Mouse (Mus musculus): ENCODE measurements around the gene Ndufa11.
A peak's percentile ranks its signal among the peaks of the same experiment; 100 is the strongest.

Ndufa11 gene

DNA sequence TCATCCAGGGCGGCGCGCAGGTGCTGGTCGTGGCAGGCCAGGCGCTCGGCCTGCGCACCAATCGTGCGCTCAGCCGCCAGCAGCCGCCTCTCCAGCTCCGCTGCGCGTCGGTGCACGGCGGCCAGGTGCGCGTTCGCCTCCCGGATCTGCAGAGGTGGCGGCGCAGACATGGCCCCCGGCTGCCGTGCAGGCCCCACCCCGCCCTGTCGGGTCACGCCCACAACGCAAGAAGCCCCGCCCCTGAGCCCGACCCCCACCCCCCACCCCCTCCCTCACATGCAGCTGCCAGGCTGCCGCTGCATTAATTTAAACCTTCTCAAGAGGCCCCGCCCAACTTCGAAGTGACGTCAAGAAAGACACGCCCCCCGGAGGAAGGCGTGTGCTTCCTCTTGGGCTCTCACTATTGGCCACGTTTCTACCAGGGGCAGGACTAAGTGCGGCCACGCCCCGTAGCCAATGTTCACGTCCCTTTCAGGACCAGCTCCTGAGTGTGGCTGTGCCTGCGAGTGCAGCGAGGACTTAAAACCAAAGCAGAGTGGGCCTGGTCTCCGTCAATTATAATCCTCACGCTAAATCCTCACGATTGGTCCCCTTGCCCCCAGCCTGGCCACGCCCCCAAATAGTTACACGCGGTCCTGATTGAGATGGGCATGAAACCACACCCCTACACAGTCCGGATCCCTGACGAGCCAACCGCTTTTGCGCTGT, 758 bp upstream of the Ndufa11 start:
- DNase-seq (ENCODE audit: low spot score), result peak; percentile 84

DNA sequence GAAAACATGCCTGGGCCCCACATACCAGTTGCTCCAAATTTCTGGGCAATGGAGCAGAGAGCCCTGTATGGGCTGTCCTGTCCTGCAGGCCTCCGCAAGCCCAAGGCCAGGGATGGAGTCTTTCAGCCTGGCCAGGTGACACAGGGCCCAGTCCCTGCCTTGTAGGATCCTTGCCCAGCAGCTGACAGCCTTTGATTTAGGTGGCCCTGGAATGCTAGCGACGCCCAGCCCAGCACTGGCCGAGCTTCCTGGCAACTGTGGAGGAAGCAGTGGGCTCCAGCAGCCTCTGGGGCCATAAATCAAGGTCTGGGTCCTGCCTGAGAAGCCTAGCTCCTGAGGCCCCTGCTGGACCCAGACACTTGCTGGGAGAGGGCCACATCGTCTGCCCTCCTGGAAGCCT, 4.9 kb downstream of the Ndufa11 start:
- no peak for DNase-seq (ENCODE audit: low spot score)

DNA sequence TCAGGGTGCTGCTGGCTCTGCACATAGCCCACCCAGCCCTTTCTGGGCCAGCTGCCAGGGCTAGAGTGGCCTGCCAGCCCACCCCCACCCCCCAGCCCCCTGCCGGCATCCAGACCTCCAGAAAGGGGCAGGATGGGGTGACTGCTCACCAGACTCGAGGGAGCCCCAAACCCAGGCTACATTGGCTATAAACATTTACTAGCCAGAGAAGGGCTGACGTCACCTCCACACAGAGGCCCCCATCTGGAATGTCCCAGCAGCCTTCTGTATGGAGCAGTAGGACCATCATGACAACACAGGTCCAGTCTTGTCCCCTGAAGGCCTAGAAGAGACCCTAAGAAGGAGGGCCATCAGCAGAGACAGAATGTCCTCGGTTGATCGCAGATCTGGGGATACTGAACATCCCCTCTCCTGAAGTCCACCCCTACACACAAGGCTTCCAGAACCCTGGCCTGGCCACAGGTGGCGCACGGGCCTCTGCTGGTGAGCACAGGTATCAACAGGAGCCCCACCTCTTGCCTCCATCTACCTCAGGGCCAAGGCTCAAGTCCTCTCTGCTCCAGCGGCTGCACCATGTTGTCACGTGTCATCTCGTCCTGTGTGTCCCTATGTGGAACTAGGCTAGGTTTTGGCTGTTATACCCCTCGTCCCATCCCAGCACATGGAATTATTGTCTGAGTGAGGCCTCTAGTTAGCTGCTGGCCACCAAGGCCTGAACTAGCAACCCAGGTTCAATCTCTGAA, 6.0 kb downstream of the Ndufa11 start:
- no peak for DNase-seq (ENCODE audit: low spot score)

DNA sequence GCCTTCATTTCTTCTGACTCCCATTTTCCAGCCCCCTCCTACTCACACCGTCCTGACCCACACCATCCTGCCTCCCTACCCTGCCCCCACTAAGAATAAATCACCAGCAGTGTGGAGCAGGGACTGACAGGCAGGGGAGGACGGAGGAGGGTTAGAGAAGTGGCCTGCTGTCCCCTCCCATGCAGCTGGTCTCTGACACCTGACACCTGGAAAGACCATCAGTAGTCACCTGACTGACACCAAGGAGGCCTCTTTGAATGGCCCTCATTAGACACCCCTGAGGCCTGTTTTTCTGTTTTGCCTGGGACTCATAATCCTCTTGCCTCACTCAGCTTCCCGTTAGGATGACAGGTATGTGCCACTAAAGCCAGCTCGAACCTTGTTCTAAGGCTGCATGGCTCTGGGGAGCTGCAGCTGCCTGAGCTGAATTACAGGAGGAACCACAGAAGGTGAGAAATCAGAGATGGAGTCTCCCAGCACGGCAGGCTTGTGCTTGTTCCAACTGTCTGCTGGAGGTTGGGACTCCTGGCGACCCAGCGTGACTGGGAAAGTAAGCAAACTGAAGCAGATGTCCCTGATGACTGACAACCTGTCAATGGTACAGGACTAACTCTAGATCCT, 9.6 kb downstream of the Ndufa11 start:
- no peak for DNase-seq (ENCODE audit: low spot score)

DNA sequence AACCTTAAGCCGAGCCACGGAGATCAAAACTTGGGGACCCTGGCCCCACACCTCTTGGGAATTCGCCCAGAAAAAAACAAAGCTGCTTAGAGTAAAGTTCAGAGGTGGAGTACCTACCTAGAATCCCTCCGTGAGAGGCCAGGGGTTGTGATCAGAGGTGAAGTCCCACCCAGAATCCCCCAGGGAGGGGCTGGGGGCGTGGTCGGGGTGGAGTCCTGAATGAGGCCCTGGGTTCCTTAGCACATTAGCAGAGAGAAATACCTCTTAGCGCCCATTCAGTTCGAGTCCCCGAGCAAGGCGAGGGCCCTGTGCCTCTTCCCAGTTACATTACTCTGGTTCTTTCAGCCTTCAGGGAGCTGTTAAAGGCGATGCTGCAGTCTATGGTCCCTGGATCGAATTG, 10.1 kb downstream of the Ndufa11 start:
- no peak for DNase-seq (ENCODE audit: low spot score)

DNA sequence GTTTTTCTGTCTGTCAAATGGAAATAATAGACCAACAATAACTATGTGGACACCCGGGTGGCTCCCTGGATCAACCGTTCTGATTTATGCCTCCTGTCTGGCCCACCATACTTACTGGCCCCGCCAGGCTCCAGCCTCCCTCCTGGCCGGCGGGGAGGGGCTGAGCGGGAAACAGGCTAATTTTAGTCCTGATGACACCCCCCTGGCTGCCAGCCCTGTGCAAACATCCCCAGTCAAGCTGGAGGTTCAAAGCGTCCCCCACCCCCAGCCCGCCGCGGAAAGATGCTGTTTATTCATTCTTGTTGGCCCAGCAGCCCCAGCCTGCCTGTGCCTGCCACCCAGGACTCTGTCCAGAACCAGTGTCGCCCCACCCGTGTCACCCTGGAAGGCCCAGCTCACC, 10.6 kb downstream of the Ndufa11 start:
- no peak for DNase-seq (ENCODE audit: low spot score)

DNA sequence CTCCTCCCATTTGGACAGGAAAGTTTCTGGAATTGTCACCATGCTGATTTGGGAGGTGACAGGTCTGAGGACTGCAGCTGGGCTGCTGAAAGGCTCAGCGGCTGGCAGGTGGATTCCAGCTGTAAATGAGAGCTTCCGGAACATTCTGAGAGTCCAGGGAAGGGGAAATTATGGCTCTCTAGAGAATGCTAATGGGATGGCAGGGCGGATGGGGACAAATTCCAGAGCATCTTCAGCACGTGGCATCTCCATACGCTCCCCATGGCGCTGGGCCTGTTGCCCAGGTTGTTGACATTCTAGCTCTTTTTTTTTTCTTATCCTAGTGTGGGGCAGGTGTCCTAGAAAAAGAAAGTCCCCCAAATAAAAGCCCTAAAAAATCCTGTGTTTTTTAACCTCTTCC, 11.6 kb downstream of the Ndufa11 start:
- DNase-seq (ENCODE audit: low spot score), result no peak

DNA sequence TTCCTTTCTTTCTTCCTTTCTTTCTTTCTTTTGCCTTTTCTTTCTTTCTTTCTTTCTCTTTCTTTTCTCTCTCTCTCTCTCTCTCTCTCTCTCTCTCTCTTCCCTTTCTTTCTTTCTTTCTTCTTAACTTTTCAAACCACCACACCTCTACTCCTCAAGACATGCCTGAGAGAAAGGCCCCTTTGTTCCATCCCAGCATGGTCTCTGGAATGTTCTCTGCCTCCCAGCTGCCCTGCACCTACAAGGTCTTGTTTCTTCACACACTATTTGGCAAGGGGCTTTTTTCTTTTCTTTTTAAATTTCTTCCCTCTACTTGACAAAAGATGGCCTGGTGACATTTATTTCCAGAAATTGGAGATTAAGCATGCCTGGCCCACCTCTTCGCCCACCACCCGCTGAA, 12.1 kb downstream of the Ndufa11 start:
- no peak for DNase-seq (ENCODE audit: low spot score)

DNA sequence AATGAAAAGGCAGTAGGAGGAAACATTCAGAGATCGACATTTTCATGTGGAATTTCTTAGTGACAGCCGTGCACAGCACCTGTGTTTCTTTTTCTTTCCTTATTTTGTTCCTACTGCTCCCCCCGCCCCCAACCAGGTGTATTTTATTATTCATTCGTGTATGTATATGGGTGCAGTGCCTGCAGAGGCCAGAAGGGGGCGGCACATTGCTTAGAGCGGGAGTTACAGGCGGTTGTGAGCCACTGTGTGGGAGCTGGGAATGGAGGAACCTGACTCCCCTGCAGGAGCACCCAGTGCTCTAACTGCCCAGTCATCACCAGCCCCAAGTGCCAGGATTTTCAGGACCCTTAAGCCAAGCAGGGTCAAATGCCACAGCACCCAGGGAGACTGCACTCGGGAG, 19.0 kb downstream of the Ndufa11 start:
- no peak for DNase-seq (ENCODE audit: low spot score)

DNA sequence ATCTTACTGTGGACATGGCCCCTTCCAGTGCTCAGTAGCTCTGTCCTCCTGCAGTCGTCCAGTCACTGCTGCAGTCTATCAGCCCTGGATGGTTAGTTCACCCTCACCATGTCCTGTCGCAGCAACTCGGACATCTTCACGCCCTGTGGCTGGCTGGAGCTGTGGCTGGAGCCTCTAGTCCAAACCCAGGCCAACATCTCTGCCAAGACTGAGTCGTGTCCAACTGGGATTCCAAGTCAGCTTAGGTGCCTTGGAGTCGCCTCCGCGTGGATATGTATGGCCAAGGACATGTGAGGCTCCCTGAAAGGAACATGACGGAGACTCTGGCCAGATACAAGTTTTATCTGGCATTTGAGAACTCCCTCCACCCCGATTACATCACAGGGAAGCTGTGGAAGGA, 20.7 kb downstream of the Ndufa11 start:
- DNase-seq (ENCODE audit: low spot score), result no peak

DNA sequence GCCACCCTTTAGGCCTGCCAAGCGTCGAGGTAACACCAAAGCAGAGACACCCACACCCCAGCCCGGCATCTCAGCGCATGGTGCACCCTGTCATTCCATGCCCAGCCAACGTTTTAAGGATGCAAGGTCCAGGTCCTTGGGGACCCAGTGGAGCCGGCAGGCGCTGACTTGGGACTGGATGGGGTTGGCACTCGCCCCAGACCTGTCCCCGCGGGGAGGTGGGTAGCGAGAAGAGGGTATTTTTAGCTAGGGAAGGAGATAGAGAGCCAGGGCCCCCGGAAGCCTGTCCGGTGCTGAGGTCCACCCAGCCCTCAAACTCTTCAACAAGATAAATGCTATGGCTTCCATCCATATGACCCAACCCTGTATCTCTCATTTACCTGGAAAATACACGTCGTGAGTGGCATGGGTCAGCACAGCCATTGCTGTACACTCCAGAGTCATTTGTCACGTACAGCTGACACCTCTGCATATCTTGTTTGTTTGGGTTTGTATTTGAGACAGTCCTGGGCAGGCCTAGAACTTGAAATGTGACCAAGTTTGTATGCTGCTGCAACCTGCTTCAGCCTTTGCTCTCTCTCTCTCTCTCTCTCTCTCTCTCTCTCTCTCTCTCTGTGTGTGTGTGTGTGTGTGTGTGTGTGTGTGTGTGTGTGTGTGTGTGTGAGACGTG, 22.7 kb downstream of the Ndufa11 start:
- no peak for DNase-seq (ENCODE audit: low spot score)

DNA sequence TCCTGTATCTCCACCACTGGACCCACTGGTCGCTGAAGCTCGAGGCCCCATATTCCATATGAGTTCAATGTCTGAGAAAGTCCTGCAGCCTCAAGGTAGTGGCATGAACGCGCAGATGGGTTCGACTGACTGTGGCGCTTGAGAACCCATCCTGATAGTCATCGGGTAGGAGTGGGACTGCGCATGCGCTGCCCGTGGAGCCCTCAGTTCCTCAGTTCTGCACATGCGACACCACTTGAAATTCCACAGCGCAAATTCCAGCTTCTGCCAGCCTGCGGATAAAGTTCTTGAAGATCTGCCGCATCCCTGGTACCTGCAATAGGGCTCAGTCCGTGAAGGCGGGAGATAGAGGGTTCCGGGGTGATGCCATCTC, 23.2 kb downstream of the Ndufa11 start:
- no peak for DNase-seq (ENCODE audit: low spot score)

DNA sequence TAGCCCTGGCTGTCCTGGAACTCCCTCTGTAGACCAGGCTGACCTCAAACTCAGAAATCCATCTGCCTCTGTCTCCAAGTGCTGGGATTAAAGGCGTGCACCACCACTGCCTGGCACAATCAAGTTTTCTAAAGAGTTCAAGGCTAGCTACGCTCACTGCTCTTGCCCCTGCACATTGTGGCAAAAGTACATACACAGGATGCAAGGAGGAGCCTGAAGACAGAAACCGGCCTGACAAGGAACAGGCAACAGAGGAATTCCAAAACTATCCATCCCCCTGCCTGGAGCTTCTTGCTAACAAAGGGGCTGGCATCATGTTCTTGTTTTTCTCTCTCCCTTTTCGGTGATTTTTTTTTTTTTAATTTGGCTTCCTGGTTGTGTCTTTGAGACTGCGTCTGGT, 26.6 kb downstream of the Ndufa11 start:
- DNase-seq (ENCODE audit: low spot score), result no peak

DNA sequence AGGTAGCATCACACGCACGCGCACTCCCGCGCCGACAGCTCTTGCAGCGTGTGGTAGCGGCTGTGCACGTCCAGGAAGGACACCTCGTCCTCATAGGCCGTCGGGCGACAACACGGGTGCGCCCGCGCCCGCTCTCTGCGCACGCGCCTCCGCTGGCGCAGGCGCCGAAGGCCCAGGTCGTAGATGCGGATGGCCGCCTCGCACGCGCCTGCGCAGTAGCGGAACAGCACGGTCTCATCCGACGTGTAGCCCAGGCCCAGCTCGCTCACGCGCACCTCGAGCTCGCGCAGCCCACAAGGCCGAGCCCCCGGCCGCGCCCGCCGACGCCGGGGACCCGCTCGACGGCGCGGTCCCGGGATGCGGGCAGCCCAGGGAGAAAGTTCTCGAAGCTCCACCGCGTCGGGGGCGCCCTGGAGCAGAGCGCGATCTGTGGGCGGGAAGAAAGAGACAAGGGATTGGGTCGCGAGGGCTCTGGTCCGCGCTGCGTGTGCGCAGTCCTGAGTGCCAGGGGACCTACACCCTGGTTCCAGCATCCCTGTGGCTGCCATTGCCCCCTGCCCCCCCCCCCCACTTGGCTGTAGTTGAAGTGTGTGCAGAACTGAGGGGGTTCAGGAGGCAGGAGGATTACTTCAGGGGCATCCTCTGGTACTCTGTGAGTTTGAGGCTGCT, 34.0 kb downstream of the Ndufa11 start:
- DNase-seq (ENCODE audit: low spot score), result no peak

DNA sequence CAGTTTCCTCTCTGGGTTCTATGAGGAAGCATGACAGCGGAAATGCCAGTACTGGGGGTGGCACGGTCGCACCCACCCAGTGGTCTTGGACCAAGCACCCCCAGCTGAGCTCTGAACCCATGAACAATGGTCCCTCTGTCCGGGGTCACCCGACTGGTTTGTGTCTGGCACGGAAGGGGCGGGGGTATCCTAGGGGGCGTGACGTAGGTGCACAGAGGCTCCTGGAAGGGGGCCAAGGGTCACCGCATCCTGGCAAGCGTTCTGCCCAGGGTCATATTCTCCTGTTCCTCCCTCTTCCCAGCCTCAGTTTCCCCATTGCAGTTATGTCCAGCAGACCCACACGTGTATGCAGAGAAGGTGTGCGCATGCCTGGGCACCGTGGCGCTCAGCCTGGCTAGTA, 35.9 kb downstream of the Ndufa11 start:
- no peak for DNase-seq (ENCODE audit: low spot score)

DNA sequence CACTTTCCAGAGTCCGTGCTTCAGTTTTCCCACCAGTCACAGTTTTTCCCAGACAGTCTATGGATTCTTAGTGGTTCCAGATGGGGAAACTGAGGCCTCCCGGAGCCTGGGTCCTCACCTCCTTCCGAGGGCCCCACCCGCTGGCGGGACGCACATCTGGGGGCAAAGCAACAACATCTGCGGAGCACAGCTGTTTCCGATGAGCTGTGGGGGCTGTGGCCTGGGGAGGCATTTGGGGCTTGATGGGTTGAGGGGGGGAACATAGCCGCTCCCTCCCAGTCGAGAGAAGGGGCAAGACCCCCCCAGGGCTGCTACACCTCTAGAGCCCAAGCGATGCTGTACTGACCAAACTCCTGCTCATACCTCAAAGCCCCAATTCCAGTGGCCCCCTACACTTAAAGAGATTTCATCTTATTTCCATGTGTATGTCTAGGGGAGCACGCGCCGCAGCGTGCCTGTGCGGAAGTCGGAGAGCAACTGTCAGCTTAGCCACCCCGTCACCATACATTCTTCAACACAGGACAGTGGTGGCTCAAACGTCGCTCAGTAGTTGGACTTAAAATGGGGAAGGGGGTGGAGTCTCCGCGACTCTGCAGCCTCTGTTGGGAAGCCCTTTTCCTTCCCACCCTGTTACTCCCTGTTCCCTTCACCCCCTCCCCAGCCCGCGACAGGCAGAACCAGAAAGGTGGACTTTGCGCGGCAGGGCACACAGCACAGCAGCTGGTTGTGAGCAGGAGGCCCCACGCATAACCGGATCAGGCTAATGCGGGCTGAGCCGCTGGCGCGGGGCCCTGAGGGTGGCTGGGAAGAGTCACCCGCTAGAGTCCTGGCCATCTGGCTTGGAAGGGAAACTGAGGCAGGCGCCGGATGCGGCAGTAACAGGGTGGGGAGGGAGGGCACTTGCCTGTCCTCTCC, 37.0 kb downstream of the Ndufa11 start:
- no peak for DNase-seq (ENCODE audit: low spot score)

DNA sequence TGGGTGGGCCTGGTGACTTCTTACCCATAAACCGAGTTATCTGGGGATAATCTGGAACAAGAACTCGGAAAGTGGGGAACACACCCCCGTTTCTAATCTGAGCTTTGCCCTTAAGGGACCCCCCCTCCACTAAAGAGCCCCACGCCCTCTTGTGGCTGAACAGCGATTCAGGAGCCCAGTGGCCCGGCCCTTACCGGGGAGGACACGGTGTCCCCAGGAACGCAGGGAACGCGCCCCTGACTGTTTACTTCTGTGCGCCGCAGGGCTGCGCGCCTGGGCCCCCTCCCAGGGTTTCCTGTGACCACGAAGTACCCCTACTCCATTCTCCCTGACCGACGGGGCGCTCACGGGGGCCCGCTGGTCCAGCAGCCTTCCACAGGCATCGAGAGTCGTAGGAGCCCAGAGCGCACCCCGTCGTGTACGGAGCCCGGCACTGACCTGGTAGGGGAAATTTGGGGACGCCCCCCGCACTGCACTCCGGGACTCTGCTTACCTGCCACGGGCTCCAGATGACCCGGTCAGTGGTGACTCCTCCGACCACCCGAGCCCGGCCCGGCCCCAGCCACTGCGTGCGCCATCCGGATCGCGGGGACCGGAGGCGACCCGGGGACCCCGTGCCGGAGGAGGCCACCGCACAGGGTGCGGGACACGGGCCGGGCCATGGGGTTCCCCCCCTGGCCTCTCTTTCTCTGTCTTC, 39.3 kb downstream of the Ndufa11 start:
- no peak for DNase-seq (ENCODE audit: low spot score)

DNA sequence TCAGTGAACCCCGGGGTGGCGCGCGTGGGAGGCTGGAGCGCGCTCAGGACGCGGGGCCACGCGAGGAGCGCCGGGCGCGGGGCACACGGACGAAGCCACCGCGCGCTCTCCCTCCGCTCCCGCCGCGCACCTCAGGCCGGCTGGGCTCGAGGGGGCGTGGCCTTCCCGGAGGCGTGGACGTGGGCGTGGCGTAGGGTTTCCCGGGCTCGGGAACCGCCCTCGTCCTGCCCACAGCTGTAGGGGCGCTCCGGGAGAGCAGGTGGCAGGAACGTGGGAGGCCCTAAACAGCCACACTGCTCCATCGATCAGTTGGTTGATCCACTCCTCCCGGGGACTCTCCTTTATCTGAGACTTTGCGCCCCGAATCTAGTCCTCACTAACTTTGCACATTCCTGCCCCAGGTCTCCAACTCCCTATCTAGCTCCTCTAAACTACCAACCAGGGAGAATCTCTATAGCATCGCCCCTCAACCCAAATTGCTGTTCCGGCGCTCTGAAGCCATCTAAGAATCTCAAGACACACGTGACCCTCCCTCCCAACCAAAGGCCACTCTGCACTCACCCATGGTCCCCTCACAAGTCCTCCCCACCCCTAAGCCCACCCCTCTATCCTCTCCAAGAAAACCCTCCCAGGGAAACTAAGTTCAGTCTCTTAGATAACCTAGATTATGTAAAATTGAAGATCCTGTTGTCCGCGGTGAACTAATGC, 40.0 kb downstream of the Ndufa11 start, which contains the start of gene Nrtn:
Gene Nrtn, minus strand, starts transcription at position 115 of the 708 bp plus-strand sequence.
- DNase-seq (ENCODE audit: low spot score), result no peak

DNA sequence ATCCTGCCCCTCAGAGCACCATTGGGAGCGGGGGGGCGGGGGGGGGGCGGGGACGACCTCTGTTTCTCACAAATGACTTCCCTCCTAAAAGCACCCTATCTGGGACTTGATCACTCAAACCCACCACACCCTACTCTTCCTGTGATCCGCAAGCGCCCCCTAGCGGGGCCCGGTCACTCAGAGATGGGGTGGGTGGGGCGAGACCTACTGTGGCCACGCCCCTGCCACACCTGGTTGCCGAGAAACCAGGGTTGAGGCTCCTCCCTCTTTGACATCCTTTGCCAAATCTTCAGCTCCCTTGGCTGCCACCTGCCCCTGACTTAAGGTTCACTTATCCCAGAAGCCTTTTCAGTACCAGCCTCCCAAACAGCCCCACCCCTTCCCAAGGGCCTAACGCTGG, 40.6 kb downstream of the Ndufa11 start:
- DNase-seq (ENCODE audit: low spot score), result no peak

DNA sequence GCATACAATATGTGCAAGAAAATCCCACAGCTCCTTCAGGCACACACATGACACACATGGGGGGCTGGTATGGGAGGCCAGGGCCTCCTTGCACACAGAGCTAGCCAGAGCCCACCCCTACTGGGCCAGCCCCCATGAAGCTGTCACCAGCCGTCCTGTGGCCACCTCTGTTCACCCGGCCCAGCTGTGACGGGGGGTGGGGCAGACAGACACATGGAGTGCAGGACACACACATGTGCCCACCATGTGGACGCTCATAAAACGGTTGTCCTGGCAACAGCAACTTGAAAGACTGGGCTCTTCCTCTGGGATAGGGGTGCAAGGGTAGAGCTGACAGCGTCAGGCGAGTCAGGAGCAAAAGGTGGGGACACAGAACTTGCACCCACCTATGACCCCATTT, 41.7 kb downstream of the Ndufa11 start:
- DNase-seq (ENCODE audit: low spot score), result no peak
